Comparison of ENCODE assay signal across 32 mouse cellular contexts in the genomic region with DNA sequence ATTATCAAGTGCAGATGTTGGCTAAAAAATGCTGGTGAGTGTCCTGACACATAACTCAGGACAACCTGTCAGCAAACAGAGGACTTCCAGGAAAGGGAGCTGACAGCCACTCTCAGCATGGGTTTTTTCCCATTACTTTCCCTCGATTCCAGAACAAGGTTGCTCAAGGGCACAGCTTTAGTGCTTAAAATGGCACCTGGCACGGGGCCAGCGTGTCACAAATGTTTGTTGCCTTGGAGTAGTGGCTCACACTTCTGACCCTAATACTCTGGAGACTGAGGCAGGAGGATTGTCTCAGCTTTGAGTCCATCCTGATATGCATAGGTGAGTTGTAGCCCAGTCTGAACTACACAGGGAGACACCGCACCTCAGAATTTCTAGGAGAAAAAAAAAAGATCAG. TPM values are rescaled to one million over a fixed set of nuclear protein-coding genes. Genes with fewer than 3 reads are reported as not detected.
DNase-seq lines count a peak whose midpoint lies in the region; ATAC-seq lines count a peak whose summit lies in the region.
"Had no signal": no experiment of that assay in that cellular context is flagged by ENCODE, and none has a peak within 500 bp of the region (broad histone marks: within the 10 kb centered on the region; RNA-seq: fewer than 3 reads in every experiment).

No protein-coding gene starts in this region.

- peaks cover 28% of the 10 kb centered on the region for H3K4me1 ChIP-seq in heart, embryonic 10.5 days

- H3K9me3 ChIP-seq in heart, embryonic 10.5 days: no peaks in the 10 kb centered on the region
- H3K9me3 ChIP-seq: embryonic facial prominence, embryonic 13.5 days; intestine, embryonic 15.5 days; kidney, embryonic 15.5 days; liver, embryonic 13.5 days; megakaryocyte, embryonic 14.5 days; midbrain, embryonic 13.5 days had no signal

- H3K27ac ChIP-seq in heart, embryonic 10.5 days: peak overlapping the region; percentile 26
- H3K27ac ChIP-seq: intestine, embryonic 15.5 days; kidney, embryonic 15.5 days; liver, embryonic 13.5 days; midbrain, embryonic 13.5 days had no signal

- intact Hi-C loops in heart, postnatal 10 days (cut with DNase I): no loop called here

- DNase-seq in adrenal gland, postnatal 10 days: peak; percentile 51
- no peak for DNase-seq in adrenal gland, adult 2 months
- DNase-seq in heart, embryonic 10.5 days (ENCODE audit: low spot score): no peak
- DNase-seq in heart, postnatal 10 days: no peak
- DNase-seq in kidney, postnatal 10 days: peak; percentile 24
- no peak for DNase-seq in kidney, adult 9 months
- DNase-seq: cerebellum, adult 2 months; cerebellum, postnatal 25 days; embryo, embryonic 11 days; gastrocnemius, adult 2 months; layer of hippocampus, adult 9-11 months; liver, embryonic 13.5 days; lung, embryonic 14.5 days; thymus, adult 18-20 months; thymus, postnatal 36 days had no signal

- H3K36me3 ChIP-seq in heart, embryonic 10.5 days: no peaks in the 10 kb centered on the region
- H3K36me3 ChIP-seq: embryonic facial prominence, embryonic 13.5 days; intestine, embryonic 15.5 days; kidney, embryonic 15.5 days; liver, embryonic 13.5 days; midbrain, embryonic 13.5 days had no signal

- H3K4me3 ChIP-seq in heart, embryonic 10.5 days: no peak overlapping the region
- H3K4me3 ChIP-seq: embryonic facial prominence, embryonic 13.5 days; erythroblast, embryonic 14.5 days; intestine, embryonic 15.5 days; kidney, embryonic 15.5 days; liver, embryonic 13.5 days; megakaryocyte, embryonic 14.5 days; midbrain, embryonic 13.5 days had no signal

- 54% methylated on average over 4 of the region's 4 CpGs for WGBS in heart, embryonic 10.5 days

- no peaks in the 10 kb centered on the region for H3K27me3 ChIP-seq in heart, embryonic 10.5 days (ENCODE audit: insufficient read depth, poor library complexity, severe bottlenecking)
- H3K27me3 ChIP-seq: embryonic facial prominence, embryonic 13.5 days; intestine, embryonic 15.5 days; kidney, embryonic 15.5 days had no signal

- no peak for ATAC-seq in megakaryocyte, adult 5-6 weeks (ENCODE audit: poor library complexity, severe bottlenecking)
- ATAC-seq: forebrain, embryonic 14.5 days; hindbrain, embryonic 16.5 days; intestine, embryonic 15.5 days; midbrain, embryonic 13.5 days had no signal

RNA-seq across cellular contexts. Expression of gene Hfe, which starts 2.0 kb away (rescaled TPM):
- 10 to 100 TPM; 23.3 to 31.0 TPM for total RNA-seq in adrenal gland, postnatal 10 days (2021)
- 10 to 100 TPM; 22.3 to 33.0 TPM for total RNA-seq in adrenal gland, adult 2 months (2021)
- 27.9 and 30.3 TPM in 2 replicates for polyA plus RNA-seq in adrenal gland, adult 2 months (2012; rRNA removed)
- 5.2 and 8.3 TPM in 2 replicates for polyA plus RNA-seq in heart, embryonic 10.5 days (2016; fragmentation: Nextera tagmentation; extraction: Ambion mirVana)
- 10 to 100 TPM; 26.7 to 32.4 TPM for total RNA-seq in heart, postnatal 10 days (2021)
- 12.3 and 17.1 TPM in 2 replicates for total RNA-seq in megakaryocyte, adult 5-6 weeks (2015)
- total RNA-seq in megakaryocyte, adult 5-6 weeks (2017): 7.6 and 8.5 TPM in 2 replicates

RNA-seq across cellular contexts. Expression of gene Hist1h4c, which starts 10.4 kb away (rescaled TPM):
- 100 to 1,000 TPM; 175 to 199 TPM for total RNA-seq in adrenal gland, postnatal 10 days (2021)
- 10 to 100 TPM; 70.2 to 84.7 TPM for total RNA-seq in adrenal gland, adult 2 months (2021)
- polyA plus RNA-seq in adrenal gland, adult 2 months (2012; rRNA removed): 1.7 and 2.8 TPM in 2 replicates
- polyA plus RNA-seq in heart, embryonic 10.5 days (2016; fragmentation: Nextera tagmentation; extraction: Ambion mirVana): 3.2 and 3.3 TPM in 2 replicates
- 100 to 1,000 TPM; 105 to 116 TPM for total RNA-seq in heart, postnatal 10 days (2021)
- total RNA-seq in megakaryocyte, adult 5-6 weeks (2015): 60.8 and 62.1 TPM in 2 replicates
- total RNA-seq in megakaryocyte, adult 5-6 weeks (2017): 282 and 359 TPM in 2 replicates

RNA-seq across cellular contexts. Expression of gene Hist1h1t, which starts 13.0 kb away (rescaled TPM):
- total RNA-seq in adrenal gland, postnatal 10 days (2021): under 1 TPM; 0.69 to 0.88 TPM
- total RNA-seq in adrenal gland, adult 2 months (2021): not detected
- polyA plus RNA-seq in adrenal gland, adult 2 months (2012; rRNA removed): not detected in 2 replicates
- 0.24 TPM in 1 of 2 replicates, not detected in the other for polyA plus RNA-seq in heart, embryonic 10.5 days (2016; fragmentation: Nextera tagmentation; extraction: Ambion mirVana)
- under 1 TPM; 0.29 to 0.67 TPM for total RNA-seq in heart, postnatal 10 days (2021)
- 0.94 TPM in 1 of 2 replicates, not detected in the other for total RNA-seq in megakaryocyte, adult 5-6 weeks (2015)
- 2.7 and 5.3 TPM in 2 replicates for total RNA-seq in megakaryocyte, adult 5-6 weeks (2017)
- total RNA-seq: gastrocnemius, adult 2 months; hematopoietic stem cell, adult 5-6 weeks; left cerebral cortex, adult 18-20 months; left cerebral cortex, postnatal 25 days; monocyte, adult 5-6 weeks had no signal
- polyA plus RNA-seq: cerebellum, adult 2 months; embryonic facial prominence, embryonic 13.5 days; forebrain, embryonic 14.5 days; frontal cortex, adult 2 months; gonadal fat pad, adult 2 months; hindbrain, embryonic 16.5 days; intestine, embryonic 15.5 days; kidney, embryonic 15.5 days; large intestine, adult 2 months; liver, embryonic 13.5 days; lung, embryonic 14.5 days; midbrain, embryonic 13.5 days; small intestine, adult 2 months had no signal

RNA-seq across cellular contexts. Expression of gene Hist1h2bc, which starts 24.7 kb away (rescaled TPM):
- total RNA-seq in adrenal gland, postnatal 10 days (2021): 10 to 100 TPM; 76.4 to 77.6 TPM
- 100 to 1,000 TPM; 143 to 210 TPM for total RNA-seq in adrenal gland, adult 2 months (2021)
- polyA plus RNA-seq in adrenal gland, adult 2 months (2012; rRNA removed): 308 and 343 TPM in 2 replicates
- polyA plus RNA-seq in heart, embryonic 10.5 days (2016; fragmentation: Nextera tagmentation; extraction: Ambion mirVana): 24.3 and 29.4 TPM in 2 replicates
- 10 to 100 TPM; 50.8 to 51.3 TPM for total RNA-seq in heart, postnatal 10 days (2021)
- total RNA-seq in megakaryocyte, adult 5-6 weeks (2015): 40.3 and 42.6 TPM in 2 replicates
- total RNA-seq in megakaryocyte, adult 5-6 weeks (2017): 253 and 263 TPM in 2 replicates

RNA-seq across cellular contexts. Expression of gene Hist1h2ac, which starts 24.9 kb away (rescaled TPM):
- total RNA-seq in adrenal gland, postnatal 10 days (2021): 1 to 10 TPM; 8.3 to 9.7 TPM
- total RNA-seq in adrenal gland, adult 2 months (2021): 1 to 10 TPM; 2.0 to 2.5 TPM
- 0.34 and 0.87 TPM in 2 replicates for polyA plus RNA-seq in adrenal gland, adult 2 months (2012; rRNA removed)
- 0.63 and 0.84 TPM in 2 replicates for polyA plus RNA-seq in heart, embryonic 10.5 days (2016; fragmentation: Nextera tagmentation; extraction: Ambion mirVana)
- total RNA-seq in heart, postnatal 10 days (2021): 1 to 10 TPM; 5.1 to 6.2 TPM
- 10.3 and 12.0 TPM in 2 replicates for total RNA-seq in megakaryocyte, adult 5-6 weeks (2015)
- total RNA-seq in megakaryocyte, adult 5-6 weeks (2017): 67.7 and 81.2 TPM in 2 replicates

Comparison
In these comparisons a context has a peak if more than half of its experiments do, and no peak if none do; other contexts are left out.
1. DNase-seq: peak in adrenal gland, postnatal 10 days (single experiment) and kidney, postnatal 10 days (single experiment); none in adrenal gland, adult 2 months (single experiment), heart, embryonic 10.5 days (single experiment), heart, postnatal 10 days (0 of 2) and kidney, adult 9 months (single experiment).